Mouse (Mus musculus) midbrain, embryonic 15.5 days (tissue): ENCODE measurements around the gene Cdr2. TPM values are rescaled to one million over a fixed set of nuclear protein-coding genes. Genes with fewer than 3 reads are reported as not detected.
"Not testable (repeated sequence)": the region's sequence is repeated elsewhere in the genome, so short reads cannot be mapped to it uniquely, and the experiment has no call there.

ENCODE experiments used
- ATAC-seq: fragments of 200-750 bp; cut with Nextera tagmentation; replicated peaks from 2 replicates; pipeline ENCODE4 v1.8.0; 2017; ENCODE audit warnings: moderate TSS enrichment
- H3K27ac ChIP-seq: fragments of 300-500 bp; sonication (generic); 2 replicates; pipeline ENCODE4 v1.5.1; 2015; ENCODE audit warnings: mild to moderate bottlenecking, inconsistent platforms
- H3K27me3 ChIP-seq: fragments of 300-500 bp; sonication (generic); replicated peaks from 2 replicates; pipeline ENCODE4 v1.6.1; 2015; ENCODE audit warnings: inconsistent platforms
- H3K36me3 ChIP-seq: fragments of 300-500 bp; sonication (generic); replicated peaks from 2 replicates; pipeline ENCODE4 v1.6.1; 2015; ENCODE audit warnings: inconsistent platforms
- H3K4me1 ChIP-seq: fragments of 300-500 bp; sonication (generic); 2 replicates; pipeline ENCODE4 v1.6.1; 2015; ENCODE audit warnings: inconsistent platforms
- H3K4me2 ChIP-seq: fragments of 300-500 bp; sonication (generic); 2 replicates; pipeline ENCODE4 v1.6.1; 2015; ENCODE audit warnings: inconsistent platforms, mild to moderate bottlenecking, moderate library complexity
- H3K4me3 ChIP-seq: fragments of 300-500 bp; sonication (generic); 2 replicates; pipeline ENCODE4 v1.5.1; 2015; ENCODE audit warnings: mild to moderate bottlenecking, inconsistent platforms
- H3K9ac ChIP-seq: fragments of 300-500 bp; sonication (generic); 2 replicates; pipeline ENCODE4 v1.6.1; 2015; ENCODE audit warnings: mild to moderate bottlenecking, inconsistent platforms
- H3K9me3 ChIP-seq: fragments of 300-500 bp; sonication (generic); 2 replicates; pipeline ENCODE4 v1.6.1; 2016; ENCODE audit warnings: inconsistent platforms
- WGBS: fragments of 180-500 bp; shearing (Covaris S2); methylation state at CpG from one replicate; pipeline ENCODE4 v1.1.7; 2015; ENCODE audit warnings: mixed read lengths; 5-methylcytosine and 5-hydroxymethylcytosine counted together
- polyA plus RNA-seq: library from polyadenylated mRNA; unstranded; fragments of >200 nt; fragmentation: Nextera tagmentation; extraction: Ambion mirVana; gene quantifications from 2 replicates; pipeline ENCODE4 v1.2.1, GENCODE M21; 2015

Cdr2 gene
- polyA plus RNA-seq, 1 experiment from 2014 or later: 15.0 TPM

DNA sequence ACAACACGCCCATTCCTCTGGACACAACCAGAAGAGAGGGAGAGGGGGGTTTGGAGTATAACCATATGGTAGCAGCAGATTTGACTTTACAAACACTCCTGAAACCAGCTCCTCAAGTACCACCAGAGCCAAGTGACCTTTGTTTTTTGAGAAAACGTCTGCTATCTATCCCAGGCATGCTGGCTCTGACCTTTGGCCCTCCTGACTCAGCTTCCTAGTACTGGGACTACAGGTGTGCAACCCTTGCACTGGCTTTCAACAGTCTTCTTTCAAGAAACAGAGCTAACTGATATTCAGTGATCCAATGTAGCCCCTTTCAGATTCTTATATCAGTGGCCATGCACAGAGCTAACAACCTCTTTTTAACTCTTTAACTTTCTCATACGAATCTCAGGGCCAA lies 20.2 kb downstream of the Cdr2 start:
- H3K4me2 ChIP-seq: no peak overlapping the region
- H3K27ac ChIP-seq: no peak overlapping the region
- ATAC-seq: no peak
- peaks cover 16% of the 10 kb centered on the region; the same call in 1 of the 2 replicates for H3K36me3 ChIP-seq
- no peak overlapping the region for H3K4me3 ChIP-seq
- no peaks in the 10 kb centered on the region for H3K9me3 ChIP-seq
- WGBS: 71% methylated on average over 3 of the region's 3 CpGs
- H3K9ac ChIP-seq: no peak overlapping the region
- H3K27me3 ChIP-seq: no peaks in the 10 kb centered on the region
- 0 out of 2 replicates have a peak, but pooled peaks cover 3% of the 10 kb centered on the region for H3K4me1 ChIP-seq

DNA sequence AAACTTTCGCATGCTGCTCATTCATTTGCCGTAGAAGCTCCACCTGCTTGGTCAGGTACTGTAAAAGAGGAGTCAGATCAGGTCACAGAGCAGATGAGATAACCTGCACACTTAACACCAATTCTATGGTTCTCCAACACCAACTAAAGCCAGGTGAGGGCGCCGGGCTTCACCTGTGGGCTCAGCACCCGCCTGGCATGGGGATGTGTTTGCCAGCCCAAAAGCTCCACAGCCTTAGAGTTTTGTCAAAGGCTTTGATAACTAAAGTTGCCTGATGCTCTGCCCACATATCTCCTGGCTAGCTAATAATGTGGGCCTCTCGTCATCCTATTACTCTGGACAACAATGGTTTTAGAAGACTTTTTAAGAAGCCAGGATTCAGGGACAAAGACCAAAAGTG lies 21.5 kb downstream of the Cdr2 start:
- 83% methylated on average over 6 of the region's 6 CpGs for WGBS
- no peak for ATAC-seq
- Histone ChIP-seq H3K4me1 (0 out of 2 replicates have a peak, but pooled peaks cover 3% of the 10 kb centered on the region), H3K4me3 (no peak overlapping the region), H3K4me2 (no peak overlapping the region), H3K9ac (no peak overlapping the region), H3K27me3 (no peaks in the 10 kb centered on the region), H3K27ac (no peak overlapping the region), H3K36me3 (peaks cover 19% of the 10 kb centered on the region; the same call in 1 of the 2 replicates), H3K9me3 (no peaks in the 10 kb centered on the region)

DNA sequence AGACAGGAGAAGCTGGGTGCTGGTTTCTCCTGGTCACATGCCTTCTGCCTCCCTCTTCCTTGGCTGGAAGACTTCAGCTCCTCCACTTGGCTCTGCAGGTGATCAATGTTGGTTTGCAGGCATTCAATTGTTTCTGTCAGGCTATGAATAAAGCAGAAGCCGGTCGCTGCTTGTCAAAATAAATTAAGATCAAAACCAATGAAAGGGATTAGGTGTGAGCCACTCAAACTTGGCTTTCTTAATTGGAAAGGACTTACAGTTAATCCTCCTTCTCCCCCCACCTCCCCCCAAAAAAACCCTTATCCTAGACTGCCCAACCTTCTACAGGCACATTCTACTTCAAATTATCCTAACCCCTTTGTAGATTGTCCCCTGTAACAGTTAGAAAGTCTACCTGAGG lies 22.0 kb downstream of the Cdr2 start:
- 0 out of 2 replicates have a peak, but pooled peaks cover 3% of the 10 kb centered on the region for H3K4me1 ChIP-seq
- no peak for ATAC-seq
- H3K36me3 ChIP-seq: peaks cover 19% of the 10 kb centered on the region; the same call in 1 of the 2 replicates
- no peaks in the 10 kb centered on the region for H3K27me3 ChIP-seq
- no peak overlapping the region for H3K27ac ChIP-seq
- WGBS: 36% methylated on average over 2 of the region's 2 CpGs
- H3K9me3 ChIP-seq: no peaks in the 10 kb centered on the region
- H3K4me2 ChIP-seq: no peak overlapping the region
- no peak overlapping the region for H3K9ac ChIP-seq
- H3K4me3 ChIP-seq: no peak overlapping the region

DNA sequence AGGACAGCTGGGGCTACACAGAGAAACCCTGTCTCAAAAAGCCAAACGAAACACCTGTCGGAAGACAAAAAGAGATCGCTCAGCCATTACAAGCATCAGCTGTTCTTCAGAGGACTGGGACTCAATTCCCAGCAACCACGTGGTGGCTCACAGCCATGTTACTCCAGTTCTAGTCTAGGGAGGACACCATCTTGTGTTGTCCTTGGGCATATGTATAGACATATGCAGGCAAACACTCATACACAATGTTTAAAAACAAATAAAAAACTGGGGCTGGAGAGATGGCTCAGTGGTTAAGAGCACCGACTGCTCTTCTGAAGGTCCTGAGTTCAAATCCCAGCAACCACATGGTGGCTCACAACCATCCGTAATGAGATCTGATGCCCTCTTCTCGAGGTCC lies 28.5 kb downstream of the Cdr2 start:
- peaks cover 16% of the 10 kb centered on the region; the same call in 1 of the 2 replicates for H3K36me3 ChIP-seq
- not testable (repeated sequence) for H3K4me3 ChIP-seq, H3K9ac ChIP-seq, ATAC-seq, H3K4me2 ChIP-seq, H3K27me3 ChIP-seq, H3K9me3 ChIP-seq, H3K27ac ChIP-seq, H3K4me1 ChIP-seq
- WGBS: 81% methylated on average over 7 of the region's 7 CpGs

DNA sequence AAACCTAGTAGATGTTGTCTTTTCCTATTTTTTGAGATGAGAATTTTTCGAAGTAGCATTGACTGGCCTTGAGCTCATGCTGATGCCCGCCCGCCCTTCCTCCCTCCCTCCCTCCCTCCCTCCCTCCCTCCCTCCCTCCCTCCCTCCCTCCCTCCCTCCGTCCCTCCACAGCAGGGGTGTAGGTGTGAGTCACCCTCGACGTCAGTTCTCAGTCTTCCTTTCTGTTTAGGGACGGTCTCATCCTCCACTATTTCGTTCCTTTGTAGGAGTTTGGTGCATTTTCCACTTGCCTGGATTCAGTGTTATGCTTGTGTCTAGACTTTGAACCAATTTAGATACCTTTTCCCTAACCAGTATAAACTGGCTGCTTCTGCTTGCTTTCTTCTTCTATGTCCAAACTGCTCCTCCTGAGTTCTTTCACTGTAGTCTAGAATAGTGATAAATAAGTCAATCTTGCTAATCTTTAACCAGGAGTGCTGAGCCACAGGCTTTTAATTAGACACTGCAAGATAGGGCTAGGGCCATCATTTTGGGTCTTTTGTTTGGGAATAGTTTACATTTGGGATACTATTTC lies 38.1 kb downstream of the Cdr2 start:
- no peak for ATAC-seq
- Histone ChIP-seq H3K36me3 (peaks cover 32% of the 10 kb centered on the region), H3K4me3 (no peak overlapping the region), H3K9ac (no peak overlapping the region), H3K27me3 (no peaks in the 10 kb centered on the region), H3K4me1 (no peaks in the 10 kb centered on the region), H3K9me3 (no peaks in the 10 kb centered on the region), H3K27ac (no peak overlapping the region), H3K4me2 (no peak overlapping the region)
- WGBS: 72% methylated on average over 8 of the region's 8 CpGs

DNA sequence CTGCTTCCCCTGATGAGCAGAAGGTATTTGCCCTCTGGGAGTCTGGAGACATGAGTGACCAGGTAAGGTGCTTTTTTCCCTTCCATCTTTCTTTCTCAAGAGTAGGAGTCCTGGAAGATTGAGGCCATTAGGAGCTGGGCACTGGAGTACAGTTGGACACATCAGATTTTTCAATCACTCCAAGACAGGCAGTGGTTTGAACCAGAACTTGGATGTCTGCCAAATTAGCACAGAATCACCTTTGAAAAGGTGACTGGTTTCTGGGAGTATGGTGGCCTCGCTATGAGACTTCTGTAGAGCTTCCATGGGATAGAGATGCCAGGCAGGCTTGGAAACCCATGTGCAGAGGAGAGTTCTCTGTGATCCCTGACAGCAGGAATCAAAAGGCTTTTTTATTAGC lies 39.6 kb downstream of the Cdr2 start:
- no peaks in the 10 kb centered on the region for H3K4me1 ChIP-seq
- no peaks in the 10 kb centered on the region for H3K9me3 ChIP-seq
- no peak overlapping the region for H3K4me2 ChIP-seq
- no peak overlapping the region for H3K27ac ChIP-seq
- H3K27me3 ChIP-seq: no peaks in the 10 kb centered on the region
- H3K4me3 ChIP-seq: no peak overlapping the region
- H3K9ac ChIP-seq: no peak overlapping the region
- peaks cover 37% of the 10 kb centered on the region for H3K36me3 ChIP-seq
- no peak for ATAC-seq
- 81% methylated on average over 1 of the region's 1 CpGs for WGBS

DNA sequence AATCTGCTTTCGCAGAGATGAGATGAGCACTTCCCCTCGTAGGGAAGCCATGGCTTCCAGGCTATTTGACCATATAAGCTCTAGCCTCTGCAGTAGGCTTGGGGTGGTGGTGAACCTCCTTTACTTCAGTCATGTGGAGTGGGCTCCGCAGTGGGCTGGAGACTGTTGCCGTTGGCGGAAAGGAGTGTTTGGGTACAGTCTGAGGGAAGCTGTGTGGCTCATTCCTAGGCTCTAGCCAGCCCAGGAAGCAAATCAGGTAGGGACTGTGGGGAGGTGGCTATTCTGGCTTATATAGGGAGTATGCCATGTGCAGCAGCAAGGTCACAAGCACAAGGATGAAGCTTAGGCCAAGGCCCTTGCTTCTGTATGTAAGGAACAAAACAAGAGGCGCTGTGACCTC lies 40.9 kb downstream of the Cdr2 start:
- no peaks in the 10 kb centered on the region for H3K9me3 ChIP-seq
- no peaks in the 10 kb centered on the region for H3K4me1 ChIP-seq
- H3K36me3 ChIP-seq: peaks cover 41% of the 10 kb centered on the region
- WGBS: 94% methylated on average over 6 of the region's 6 CpGs
- H3K9ac ChIP-seq: no peak overlapping the region
- no peaks in the 10 kb centered on the region for H3K27me3 ChIP-seq
- H3K27ac ChIP-seq: no peak overlapping the region
- H3K4me3 ChIP-seq: no peak overlapping the region
- H3K4me2 ChIP-seq: no peak overlapping the region
- no peak for ATAC-seq

DNA sequence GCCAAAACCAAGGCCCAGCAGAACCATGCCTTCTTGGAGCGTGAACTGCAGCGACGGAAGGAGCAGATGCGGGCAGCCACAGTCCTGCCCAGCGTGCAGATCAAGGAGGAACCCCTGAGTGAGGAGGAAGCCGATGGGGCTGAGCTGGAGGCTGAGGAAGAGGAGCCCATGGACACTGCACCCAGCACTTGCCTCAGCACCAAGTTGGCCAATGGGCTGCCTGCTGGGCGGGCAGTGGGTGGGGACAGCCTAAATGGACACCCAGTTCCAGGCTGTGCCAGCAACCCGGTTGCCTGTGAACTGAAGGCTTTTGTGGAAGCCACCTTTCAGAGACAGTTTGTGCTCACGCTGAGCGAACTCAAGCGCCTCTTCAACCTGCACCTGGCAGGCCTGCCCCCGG lies 41.8 kb downstream of the Cdr2 start:
- WGBS: 93% methylated on average over 12 of the region's 12 CpGs
- H3K27me3 ChIP-seq: no peaks in the 10 kb centered on the region

DNA sequence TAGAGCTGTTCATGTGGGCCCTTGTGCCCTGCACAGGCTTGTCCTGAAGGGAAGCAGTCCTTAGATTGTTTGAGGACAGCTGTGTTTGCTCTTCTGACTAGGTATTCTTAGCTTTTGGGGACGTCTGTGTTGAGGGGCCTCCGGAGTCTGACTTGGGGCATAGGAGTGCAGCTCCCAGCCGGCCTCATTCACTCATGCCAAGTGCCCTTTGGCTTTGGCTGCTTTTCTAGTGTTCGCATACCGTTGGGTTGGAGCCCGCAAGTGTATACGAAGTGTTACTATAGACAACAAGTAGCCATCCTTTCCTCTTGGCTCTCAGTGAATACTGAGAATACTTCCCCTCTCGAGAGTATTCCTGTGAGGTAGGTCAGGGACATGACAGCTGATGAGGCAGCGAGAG lies 43.9 kb downstream of the Cdr2 start:
- Histone ChIP-seq H3K36me3 (peaks cover 55% of the 10 kb centered on the region), H3K27me3 (no peaks in the 10 kb centered on the region), H3K9ac (no peak overlapping the region), H3K9me3 (no peaks in the 10 kb centered on the region), H3K27ac (0 out of 2 replicates have a peak overlapping the region, but pooled peaks have one; percentile 5), H3K4me1 (no peaks in the 10 kb centered on the region), H3K4me2 (no peak overlapping the region), H3K4me3 (no peak overlapping the region)
- no peak for ATAC-seq
- whole genome bisulfite sequencing: 84% methylated on average over 9 of the region's 9 CpGs

More for the DNA sequence above, 41.8 kb downstream of the Cdr2 start:
- Histone ChIP-seq H3K27ac (no peak overlapping the region), H3K4me2 (no peak overlapping the region), H3K4me1 (no peaks in the 10 kb centered on the region), H3K36me3 (peaks cover 48% of the 10 kb centered on the region), H3K9me3 (no peaks in the 10 kb centered on the region), H3K9ac (no peak overlapping the region), H3K4me3 (no peak overlapping the region)
- ATAC-seq: no peak

DNA sequence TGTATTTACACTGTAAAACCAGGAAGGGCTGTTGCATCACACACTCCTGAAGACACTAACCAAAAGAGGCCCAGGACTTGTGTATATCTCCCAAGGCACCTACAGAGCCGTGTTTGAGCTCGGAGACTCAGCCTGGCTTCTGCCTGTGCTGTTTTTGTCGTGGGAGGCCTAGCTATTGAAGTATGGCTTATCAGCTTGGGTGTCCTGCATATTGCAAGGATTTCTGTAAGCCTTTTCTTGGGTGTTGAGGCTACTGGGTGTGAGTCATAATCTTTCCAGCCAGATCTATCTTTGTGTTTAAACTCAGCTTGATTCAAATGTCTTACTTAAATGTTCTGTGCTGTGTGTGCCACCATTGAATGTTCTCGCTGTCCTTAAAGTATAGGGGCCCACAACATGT lies 45.6 kb downstream of the Cdr2 start:
- WGBS: 88% methylated on average over 4 of the region's 4 CpGs
- Histone ChIP-seq H3K27ac (no peak overlapping the region), H3K36me3 (peaks cover 58% of the 10 kb centered on the region), H3K9ac (no peak overlapping the region), H3K9me3 (no peaks in the 10 kb centered on the region), H3K4me1 (no peaks in the 10 kb centered on the region), H3K4me2 (no peak overlapping the region), H3K4me3 (no peak overlapping the region), H3K27me3 (no peaks in the 10 kb centered on the region)
- ATAC-seq: no peak

DNA sequence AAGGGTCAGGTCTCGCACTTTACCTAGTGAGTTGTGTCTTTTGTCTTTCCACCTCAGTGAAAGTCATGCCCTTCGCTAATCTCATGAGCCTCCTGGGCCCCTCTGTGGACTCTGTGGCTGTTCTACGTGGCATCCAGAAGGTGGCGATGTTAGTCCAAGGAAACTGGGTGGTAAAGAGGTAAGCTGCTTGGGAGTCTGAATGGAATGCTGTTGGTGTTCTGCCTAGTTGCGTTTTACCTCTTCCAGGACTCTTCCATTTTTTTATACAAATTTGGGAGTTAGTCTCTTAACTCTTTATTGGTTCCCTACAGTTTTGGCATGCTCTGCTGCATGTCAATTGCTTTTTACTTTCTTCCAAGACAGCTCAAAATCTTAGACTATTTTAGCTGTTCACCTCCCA lies 47.4 kb downstream of the Cdr2 start:
- peaks cover 61% of the 10 kb centered on the region for H3K36me3 ChIP-seq
- H3K4me3 ChIP-seq: no peak overlapping the region

DNA sequence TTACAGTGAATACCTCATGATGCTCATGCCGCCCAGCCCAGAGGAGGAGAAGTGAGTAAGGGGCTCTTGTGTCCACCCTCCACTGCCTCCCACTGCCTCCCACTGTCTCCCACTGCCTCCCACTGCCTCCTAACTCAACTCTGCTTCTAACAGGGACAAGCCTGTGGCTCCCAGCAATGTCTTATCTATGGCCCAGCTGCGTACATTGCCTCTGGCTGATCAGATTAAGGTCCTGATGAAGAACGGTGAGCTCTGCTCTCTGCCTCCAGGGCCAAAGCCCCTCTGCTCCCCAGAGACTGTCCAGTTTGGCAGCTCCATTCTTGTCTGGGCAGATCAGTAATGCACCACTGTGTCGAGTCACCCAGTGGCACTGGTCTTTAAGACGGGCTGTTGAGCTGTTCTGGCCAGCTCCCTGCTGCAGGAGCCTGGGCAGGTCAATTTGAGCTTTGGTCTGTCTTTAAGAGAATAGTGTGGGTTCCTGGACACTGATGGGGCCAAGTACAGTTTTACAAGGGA lies 48.4 kb downstream of the Cdr2 start:
- H3K36me3 ChIP-seq: peaks cover 61% of the 10 kb centered on the region
- no peak overlapping the region for H3K9ac ChIP-seq
- ATAC-seq: no peak
- WGBS: 77% methylated on average over 5 of the region's 5 CpGs
- no peaks in the 10 kb centered on the region for H3K9me3 ChIP-seq
- H3K4me3 ChIP-seq: no peak overlapping the region
- no peaks in the 10 kb centered on the region for H3K27me3 ChIP-seq
- H3K4me1 ChIP-seq: no peaks in the 10 kb centered on the region
- H3K4me2 ChIP-seq: no peak overlapping the region
- H3K27ac ChIP-seq: no peak overlapping the region

More for the DNA sequence above, 47.4 kb downstream of the Cdr2 start:
- Histone ChIP-seq H3K27ac (no peak overlapping the region), H3K9ac (no peak overlapping the region), H3K4me1 (no peaks in the 10 kb centered on the region), H3K27me3 (no peaks in the 10 kb centered on the region), H3K9me3 (no peaks in the 10 kb centered on the region), H3K4me2 (no peak overlapping the region)
- ATAC-seq: no peak
- 32% methylated on average over 5 of the region's 5 CpGs for WGBS

DNA sequence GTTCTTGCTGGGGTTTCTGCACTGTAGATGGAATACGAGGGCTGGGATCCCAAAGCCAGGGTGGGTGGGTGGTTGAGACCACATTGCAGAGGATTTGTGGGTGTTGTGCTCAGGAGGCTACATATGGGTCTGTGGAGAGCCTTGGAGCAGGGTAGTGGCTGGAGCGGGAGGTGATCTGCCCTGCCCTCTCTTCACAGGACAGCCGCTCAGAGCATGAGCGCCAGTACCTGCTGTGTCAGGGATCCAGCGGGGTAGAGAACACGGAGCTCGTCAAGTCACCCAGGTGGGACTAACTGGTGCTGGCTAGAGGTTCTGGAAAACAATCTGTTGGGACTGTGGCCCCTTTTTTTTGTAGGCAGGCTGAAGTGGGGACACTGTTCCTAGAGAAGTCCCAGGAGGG lies 49.0 kb downstream of the Cdr2 start:
- peaks cover 62% of the 10 kb centered on the region for H3K36me3 ChIP-seq
- ATAC-seq: no peak
- no peak overlapping the region for H3K4me3 ChIP-seq
- H3K9ac ChIP-seq: no peak overlapping the region
- H3K4me2 ChIP-seq: no peak overlapping the region
- H3K27me3 ChIP-seq: no peaks in the 10 kb centered on the region
- 95% methylated on average over 7 of the region's 7 CpGs for WGBS
- H3K4me1 ChIP-seq: no peaks in the 10 kb centered on the region
- no peaks in the 10 kb centered on the region for H3K9me3 ChIP-seq
- H3K27ac ChIP-seq: no peak overlapping the region
